Mouse (Mus musculus): ENCODE measurements around the gene Cyfip1. TPM values are rescaled to one million over a fixed set of nuclear protein-coding genes. Genes with fewer than 3 reads are reported as not detected.

Gene Cyfip1
- total and polyA plus RNA-seq, 3 experiments = 20.1 to 29.3 (median 27.8) TPM

GRCm38 (mm10) chr7:55809967-55810366 is 31.6 kb upstream of the Cyfip1 start:
- Histone ChIP-seq H3K36me3 (replicated peaks in 1 of 2; ENCODE audit: control insufficient read depth in 1 of 2, insufficient read depth in 1 of 2, low read length in 1 of 2) (peaks cover 33 to 75% of the 10 kb centered on the region in 2 experiments), H3K79me2 (replicated peaks; ENCODE audit: control insufficient read depth, extremely low read depth, insufficient read depth, poor library complexity, severe bottlenecking) (no peaks in the 10 kb centered on the region), H3K4me1 (ENCODE audit: control insufficient read depth in 1 of 2, insufficient read depth in 2 of 2) (no peaks in the 10 kb centered on the region), H3K4me3 (replicated peaks in 1 of 3; ENCODE audit: low read depth in 2 of 3, low read length in 2 of 3, poor library complexity in 1 of 3) (no peak overlapping the region), H3K27me3 (replicated peaks) (no peaks in the 10 kb centered on the region), H3K27ac (ENCODE audit: insufficient read depth, low read depth) (no peak overlapping the region), H3K4me2 (ENCODE audit: insufficient read depth, low read depth, poor library complexity, severe bottlenecking) (no peak overlapping the region), H3K9ac (ENCODE audit: insufficient read depth, low read depth) (no peak overlapping the region), H3K9me3 (replicated peaks; ENCODE audit: low read length) (no peaks in the 10 kb centered on the region)
- in situ Hi-C loops (cut with MboI; ENCODE audit: low pct_ligation_motif_present, low pct_unique_long_range_greater_than_20kb, low sequenced_read_pairs) (no loop called here), dilution Hi-C loops (cut with MboI; ENCODE audit: extremely low pct_ligation_motif_present, extremely low pct_unique_long_range_greater_than_20kb, low sequenced_read_pairs) (no loop called here)
- TF ChIP-seq ZNF384 (IDR thresholded peaks at IDR 0.05; ENCODE audit: low read depth, low read length) (no peak), CTCF (conservative IDR thresholded peaks at IDR 0.05 in 1 of 2, IDR thresholded peaks at IDR 0.05 in 1 of 2; ENCODE audit: low read depth in 2 of 2, low read length in 2 of 2) (no peak), GABPA (IDR thresholded peaks at IDR 0.05; ENCODE audit: insufficient replicate concordance, low read depth, low read length) (no peak)
- DNase-seq (ENCODE audit: extremely low read depth) = no peak

DNA sequence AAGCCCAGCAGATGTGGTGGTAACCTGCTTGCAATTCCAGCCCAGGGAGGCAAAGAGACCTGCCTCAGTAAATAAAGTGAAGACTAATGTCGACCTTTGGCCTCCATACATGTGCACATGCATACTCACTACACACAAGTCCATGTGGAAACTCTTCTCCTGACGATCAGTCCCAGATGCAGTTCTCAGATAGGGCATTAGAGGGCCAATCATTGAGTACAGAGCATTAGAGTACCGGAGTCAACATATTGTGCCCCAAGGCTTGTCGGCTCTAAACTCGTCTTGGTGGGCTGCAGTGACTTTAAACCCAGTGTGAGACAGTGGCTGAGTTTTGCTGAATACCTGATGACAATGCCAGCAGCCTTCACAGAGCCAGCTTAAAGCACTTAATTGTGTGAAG is 17.1 kb upstream of the Cyfip1 start:
- no peak overlapping the region for H3K4me2 ChIP-seq (ENCODE audit: insufficient read depth, low read depth, poor library complexity, severe bottlenecking)
- H3K27ac ChIP-seq (ENCODE audit: insufficient read depth, low read depth) = no peak overlapping the region
- H3K4me3 ChIP-seq (replicated peaks in 1 of 3; ENCODE audit: low read depth in 2 of 3, low read length in 2 of 3, poor library complexity in 1 of 3) = no peak overlapping the region
- H3K9ac ChIP-seq (ENCODE audit: insufficient read depth, low read depth) = no peak overlapping the region
- no peak for DNase-seq (ENCODE audit: extremely low read depth)
- no peaks in the 10 kb centered on the region for H3K27me3 ChIP-seq (replicated peaks)
- no peaks in the 10 kb centered on the region for H3K4me1 ChIP-seq (ENCODE audit: control insufficient read depth in 1 of 2, insufficient read depth in 2 of 2)
- no peak for TF ChIP-seq RCOR1 (conservative IDR thresholded peaks at IDR 0.05; ENCODE audit: low read depth, low read length)
- TF ChIP-seq E2F4 (IDR thresholded peaks at IDR 0.05; ENCODE audit: insufficient replicate concordance, low read depth, low read length) = no peak
- TF ChIP-seq NELFE (IDR thresholded peaks at IDR 0.05; ENCODE audit: low read depth, low read length) = no peak
- no peak for TF ChIP-seq CHD2 (IDR thresholded peaks at IDR 0.05; ENCODE audit: low read length)
- no peak for TF ChIP-seq SIN3A (IDR thresholded peaks at IDR 0.05; ENCODE audit: low read length)
- TF ChIP-seq TCF12 (IDR thresholded peaks at IDR 0.05; ENCODE audit: low read depth, low read length) = no peak
- TF ChIP-seq EP300 (IDR thresholded peaks at IDR 0.05; ENCODE audit: low read length) = no peak
- TF ChIP-seq USF2 (conservative IDR thresholded peaks at IDR 0.05; ENCODE audit: low read depth, low read length) = no peak
- TF ChIP-seq ZKSCAN1 (IDR thresholded peaks at IDR 0.05; ENCODE audit: borderline replicate concordance, low read depth, low read length) = no peak
- TF ChIP-seq ZNF384 (IDR thresholded peaks at IDR 0.05; ENCODE audit: low read depth, low read length) = no peak
- TF ChIP-seq HCFC1 (IDR thresholded peaks at IDR 0.05; ENCODE audit: low read depth, low read length) = no peak
- no peak for TF ChIP-seq MAFK (IDR thresholded peaks at IDR 0.05; ENCODE audit: insufficient replicate concordance, low read length)
- no peak for TF ChIP-seq TBP (conservative IDR thresholded peaks at IDR 0.05; ENCODE audit: low read depth, low read length)
- TF ChIP-seq PAX5 (IDR thresholded peaks at IDR 0.05; ENCODE audit: low read length) = no peak
- TF ChIP-seq MYC (IDR thresholded peaks at IDR 0.05; ENCODE audit: low read depth, low read length) = no peak
- no peak for TF ChIP-seq RAD21 (IDR thresholded peaks at IDR 0.05; ENCODE audit: low read depth, low read length)
- H3K79me2 ChIP-seq (replicated peaks; ENCODE audit: control insufficient read depth, extremely low read depth, insufficient read depth, poor library complexity, severe bottlenecking) = no peaks in the 10 kb centered on the region
- no peaks in the 10 kb centered on the region for H3K9me3 ChIP-seq (replicated peaks; ENCODE audit: low read length)
- H3K36me3 ChIP-seq (replicated peaks in 1 of 2; ENCODE audit: control insufficient read depth in 1 of 2, insufficient read depth in 1 of 2, low read length in 1 of 2) = peaks cover 42 to 86% of the 10 kb centered on the region in 2 experiments
- in situ Hi-C loops (cut with MboI; ENCODE audit: low pct_ligation_motif_present, low pct_unique_long_range_greater_than_20kb, low sequenced_read_pairs) = no loop called here
- dilution Hi-C loops (cut with MboI; ENCODE audit: extremely low pct_ligation_motif_present, extremely low pct_unique_long_range_greater_than_20kb, low sequenced_read_pairs) = no loop called here
